Mouse (Mus musculus) spleen, adult 2 months (tissue): ENCODE results near the gene Mylk3.

Source experiments
- CTCF ChIP-seq: fragments of 200-500 bp; IDR thresholded peaks from 2 replicates; pipeline ENCODE4 v1.5.1; 2011; ENCODE audit warnings: mild to moderate bottlenecking, inconsistent platforms; ENCODE audit not compliant: insufficient read depth, insufficient read length, insufficient replicate concordance; ENCODE audit errors: extremely low read depth
- POLR2A ChIP-seq: fragments of 200-500 bp; IDR thresholded peaks from 2 replicates; pipeline ENCODE4 v1.6.1; 2011; ENCODE audit warnings: low read depth, low read length, inconsistent platforms

- TF ChIP-seq CTCF, result no peak
- no peak for TF ChIP-seq POLR2A
These were observed 22.7 kb downstream of the Mylk3 start for GRCm38 (mm10) chr8:85363406-85363805.
